Mouse (Mus musculus) MEL (cell line): ENCODE measurements around the gene Aoah. TPM values are rescaled to one million over a fixed set of nuclear protein-coding genes. Genes with fewer than 3 reads are reported as not detected.

Source experiments
- DNase-seq: peaks from one replicate; pipeline ENCODE4 v3.0.0; 2011; ENCODE audit warnings: low read depth, low spot score
- H3K27ac ChIP-seq: 2 replicates; pipeline ENCODE4 v1.5.1; 2012; ENCODE audit warnings: low read depth, mild to moderate bottlenecking, control low read depth, low read length, moderate library complexity; ENCODE audit not compliant: control insufficient read depth
- H3K27me3 ChIP-seq, 2 experiments: fragments of 150-350 bp in 1 of 2; sonication (generic) in 1 of 2; 2 replicates each; pipeline ENCODE4 v1.6.1; 2012; ENCODE audit warnings: low read length in 2 of 2, mild to moderate bottlenecking in 2 of 2, improper control_type of control experiment in 1 of 2, moderate library complexity in 1 of 2; ENCODE audit not compliant: insufficient read depth in 2 of 2, control insufficient read depth in 1 of 2
- H3K36me3 ChIP-seq, 2 experiments: 2 replicates each; pipeline ENCODE4 v1.6.1; 2012 to 2014; ENCODE audit warnings: low read length in 2 of 2, improper control_type of control experiment in 1 of 2, inconsistent platforms in 1 of 2, mild to moderate bottlenecking in 1 of 2; ENCODE audit not compliant: insufficient read depth in 2 of 2, control insufficient read depth in 1 of 2
- H3K4me1 ChIP-seq, 2 experiments: fragments of 150-350 bp in 1 of 2; sonication (generic) in 1 of 2; 2 replicates each; pipeline ENCODE4 v1.6.1; 2012; ENCODE audit warnings: low read length in 2 of 2, improper control_type of control experiment in 1 of 2, mild to moderate bottlenecking in 1 of 2; ENCODE audit not compliant: insufficient read depth in 2 of 2, control insufficient read depth in 1 of 2
- H3K4me3 ChIP-seq, 2 experiments: fragments of 150-350 bp in 1 of 2; sonication (generic) in 1 of 2; 2 replicates each; pipeline ENCODE4 v1.5.1; 2012; ENCODE audit warnings: low read depth in 2 of 2, low read length in 2 of 2, mild to moderate bottlenecking in 2 of 2, moderate library complexity in 2 of 2, control low read depth in 1 of 2, improper control_type of control experiment in 1 of 2; ENCODE audit not compliant: control insufficient read depth in 1 of 2, insufficient read depth in 1 of 2
- H3K79me2 ChIP-seq: 2 replicates; pipeline ENCODE4 v1.6.1; 2012; ENCODE audit warnings: mild to moderate bottlenecking, low read length, moderate library complexity; ENCODE audit not compliant: control insufficient read depth, poor library complexity, insufficient read depth
- H3K9ac ChIP-seq: 2 replicates; pipeline ENCODE4 v1.6.1; 2012; ENCODE audit warnings: low read depth, mild to moderate bottlenecking, control low read depth, low read length, moderate library complexity; ENCODE audit not compliant: control insufficient read depth, poor library complexity, severe bottlenecking
- H3K9me3 ChIP-seq: fragments of 150-350 bp; sonication (generic); replicated peaks from 2 replicates; pipeline ENCODE4 v1.6.1; 2012; ENCODE audit warnings: mild to moderate bottlenecking, low read length, improper control_type of control experiment, moderate library complexity; ENCODE audit not compliant: insufficient read depth
- CHD2 ChIP-seq: IDR thresholded peaks from 2 replicates; pipeline ENCODE4 v1.6.1; 2011; ENCODE audit warnings: low read length, improper control_type of control experiment
- ELF1 ChIP-seq: IDR thresholded peaks from 2 replicates; pipeline ENCODE4 v1.6.1; 2014; ENCODE audit warnings: low read depth, mild to moderate bottlenecking, inconsistent platforms, low read length, improper control_type of control experiment, moderate library complexity
- GABPA ChIP-seq: IDR thresholded peaks from 2 replicates; pipeline ENCODE4 v1.6.1; 2012; ENCODE audit warnings: low read depth, mild to moderate bottlenecking, inconsistent platforms, low read length, improper control_type of control experiment, moderate library complexity
- GATA1 ChIP-seq: IDR thresholded peaks from 2 replicates; pipeline ENCODE4 v1.6.1; 2011; ENCODE audit warnings: low read depth, low read length, improper control_type of control experiment
- JUND ChIP-seq: IDR thresholded peaks from 2 replicates; pipeline ENCODE4 v1.6.1; 2011; ENCODE audit warnings: low read depth, mild to moderate bottlenecking, improper control_type of control experiment, low read length
- KAT2A ChIP-seq: conservative IDR thresholded peaks from 2 replicates; pipeline ENCODE4 v1.6.1; 2012; ENCODE audit warnings: low read depth, low read length, improper control_type of control experiment, inconsistent platforms
- MAFK ChIP-seq: IDR thresholded peaks from 2 replicates; pipeline ENCODE4 v1.6.1; 2011; ENCODE audit warnings: low read depth, mild to moderate bottlenecking, low read length, improper control_type of control experiment, borderline replicate concordance
- MAZ ChIP-seq: IDR thresholded peaks from 2 replicates; pipeline ENCODE4 v1.6.1; 2012; ENCODE audit warnings: low read depth, mild to moderate bottlenecking, inconsistent platforms, low read length, improper control_type of control experiment
- MXI1 ChIP-seq: IDR thresholded peaks from 2 replicates; pipeline ENCODE4 v1.6.1; 2011; ENCODE audit warnings: mild to moderate bottlenecking, low read depth, low read length, improper control_type of control experiment
- POLR2A ChIP-seq, 2 experiments: IDR thresholded peaks; 2 replicates each; pipeline ENCODE4 v1.6.1; 2011 to 2012; ENCODE audit warnings: low read length in 2 of 2, mild to moderate bottlenecking in 2 of 2, control low read depth in 1 of 2, improper control_type of control experiment in 1 of 2, low read depth in 1 of 2, moderate library complexity in 1 of 2; ENCODE audit not compliant: control insufficient read depth in 1 of 2, insufficient read depth in 1 of 2, poor library complexity in 1 of 2
- RCOR1 ChIP-seq: IDR thresholded peaks from 2 replicates; pipeline ENCODE4 v1.6.1; 2012; ENCODE audit warnings: low read depth, mild to moderate bottlenecking, inconsistent platforms, low read length, improper control_type of control experiment
- SIN3A ChIP-seq: IDR thresholded peaks from 2 replicates; pipeline ENCODE4 v1.6.1; 2012; ENCODE audit warnings: low read length, improper control_type of control experiment, inconsistent platforms
- TAL1 ChIP-seq: IDR thresholded peaks from 2 replicates; pipeline ENCODE4 v1.6.1; 2012; ENCODE audit warnings: mild to moderate bottlenecking, inconsistent platforms, low read length, moderate library complexity, mixed read lengths
- TBP ChIP-seq: IDR thresholded peaks from 2 replicates; pipeline ENCODE4 v1.8.0; 2011; ENCODE audit warnings: low read depth, low read length, improper control_type of control experiment
- UBTF ChIP-seq: IDR thresholded peaks from 2 replicates; pipeline ENCODE4 v1.6.1; 2012; ENCODE audit warnings: low read depth, mild to moderate bottlenecking, inconsistent platforms, low read length, improper control_type of control experiment, moderate library complexity, borderline replicate concordance; ENCODE audit not compliant: insufficient read depth
- USF2 ChIP-seq, 2 experiments: IDR thresholded peaks; 2 replicates each; pipeline ENCODE4 v1.6.1; 2011 to 2012; ENCODE audit warnings: improper control_type of control experiment in 2 of 2, low read length in 2 of 2, borderline replicate concordance in 1 of 2, inconsistent platforms in 1 of 2, low read depth in 1 of 2, mild to moderate bottlenecking in 1 of 2; ENCODE audit not compliant: insufficient read depth in 1 of 2
- ZKSCAN1 ChIP-seq: IDR thresholded peaks from 2 replicates; pipeline ENCODE4 v1.6.1; 2012; ENCODE audit warnings: low read depth, mild to moderate bottlenecking, inconsistent platforms, low read length, improper control_type of control experiment, moderate library complexity
- ZMIZ1 ChIP-seq: IDR thresholded peaks from 2 replicates; pipeline ENCODE4 v1.6.1; 2012; ENCODE audit warnings: low read depth, mild to moderate bottlenecking, inconsistent platforms, low read length, improper control_type of control experiment, moderate library complexity
- polyA plus RNA-seq, 2 experiments: library from polyadenylated mRNA; stranded (reverse) in 1 of 2; unstranded in 1 of 2; fragments of >175 nt in 1 of 2; fragments of >200 nt in 1 of 2; gene quantifications; 2 replicates each; pipeline versions ENCODE4 v1.2.1 to v1.2.4; 2012; ENCODE audit warnings: low replicate concordance in 2 of 2, low read depth in 1 of 2; ENCODE audit not compliant: insufficient read length in 2 of 2, insufficient read depth in 1 of 2, missing spikeins in 1 of 2
- total RNA-seq: library from RNA; depleted of rRNA; stranded (reverse); fragments of 300-350 nt; gene quantifications from 2 replicates; pipeline ENCODE4 v1.2.3, GENCODE M21; 2012

The Aoah gene
- total and polyA plus RNA-seq, 3 experiments = not detected

DNA sequence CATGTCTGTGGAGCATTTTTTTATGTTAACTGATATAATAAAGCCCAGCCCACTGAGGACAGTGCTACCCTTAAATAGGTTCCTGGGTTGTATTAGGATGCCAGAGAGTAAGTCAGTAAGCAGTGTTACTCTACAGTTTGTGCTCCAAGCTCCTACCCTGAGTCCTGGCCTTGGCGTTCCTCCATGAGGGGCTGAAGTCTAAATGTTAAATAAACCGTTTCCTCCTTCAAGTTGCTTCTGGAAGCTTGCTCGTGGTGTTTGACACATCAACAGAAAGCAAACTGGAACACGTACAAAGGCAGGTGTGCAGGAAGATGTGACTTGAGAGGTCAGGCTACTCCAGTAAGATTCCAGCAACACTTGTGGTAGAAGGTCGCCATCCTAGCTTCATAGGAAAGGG, 10.3 kb upstream of the Aoah start:
- no peak overlapping the region for H3K27ac ChIP-seq
- no peaks in the 10 kb centered on the region for H3K27me3 ChIP-seq

DNA sequence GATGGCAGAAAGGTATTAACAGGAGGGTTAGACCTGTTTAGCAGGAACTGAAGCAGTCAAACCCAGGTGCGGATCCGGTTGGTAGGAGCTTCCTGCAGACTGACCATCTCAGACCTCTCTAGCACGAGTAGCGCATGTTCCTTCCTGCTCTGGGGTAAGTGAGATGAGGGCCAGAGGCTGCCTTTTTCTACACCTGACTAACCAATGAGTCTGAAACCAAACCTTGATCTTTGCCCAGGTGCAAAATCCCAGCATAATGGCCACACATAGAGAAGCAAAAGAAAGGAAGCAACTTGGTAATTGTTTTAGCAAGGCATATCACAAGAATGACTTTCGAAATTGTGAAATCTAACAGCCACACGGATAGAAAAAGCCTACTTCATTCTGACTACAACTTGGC, 9.9 kb upstream of the Aoah start:
- TF ChIP-seq TAL1 = no peak
- no peak for TF ChIP-seq ZMIZ1
- no peak for TF ChIP-seq RCOR1
- no peak for TF ChIP-seq USF2 (IDR thresholded peaks at IDR 0.05; ENCODE audit: borderline replicate concordance in 1 of 2, insufficient read depth in 1 of 2, low read depth in 1 of 2, low read length in 2 of 2)
- TF ChIP-seq CHD2 = no peak
- TF ChIP-seq SIN3A = no peak
- no peaks in the 10 kb centered on the region for H3K79me2 ChIP-seq
- H3K4me1 ChIP-seq = no peaks in the 10 kb centered on the region
- no peak overlapping the region for H3K9ac ChIP-seq
- no peak overlapping the region for H3K27ac ChIP-seq
- no peaks in the 10 kb centered on the region for H3K27me3 ChIP-seq
- DNase-seq = no peak
- H3K9me3 ChIP-seq = no peaks in the 10 kb centered on the region
- H3K4me3 ChIP-seq = no peak overlapping the region
- no peaks in the 10 kb centered on the region for H3K36me3 ChIP-seq

More for the DNA sequence above, 10.3 kb upstream of the Aoah start:
- TF ChIP-seq JUND = no peak
- Histone ChIP-seq H3K9ac (no peak overlapping the region), H3K9me3 (no peaks in the 10 kb centered on the region), H3K4me3 (no peak overlapping the region), H3K36me3 (no peaks in the 10 kb centered on the region), H3K4me1 (no peaks in the 10 kb centered on the region), H3K79me2 (no peaks in the 10 kb centered on the region)
- no peak for DNase-seq

DNA sequence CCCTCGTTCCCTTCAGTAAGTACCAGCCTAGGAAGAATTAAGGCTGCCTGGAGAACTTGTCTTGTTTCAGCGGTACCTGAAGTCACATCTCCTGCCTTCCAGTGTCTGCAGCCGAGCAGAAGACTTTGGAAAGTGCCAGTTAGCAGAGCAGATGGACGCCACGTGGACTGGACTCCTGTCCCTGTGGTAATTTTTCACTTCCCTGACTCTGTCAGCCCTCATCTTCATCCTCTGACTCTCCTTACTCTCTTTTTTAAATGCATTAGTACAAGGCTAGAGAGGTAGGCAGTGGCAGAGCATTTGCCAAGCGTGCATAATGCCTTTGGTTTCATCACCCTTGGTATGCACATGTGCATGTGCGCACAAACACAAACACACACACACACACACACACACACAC, 8.0 kb upstream of the Aoah start:
- Histone ChIP-seq H3K4me1 (no peaks in the 10 kb centered on the region), H3K36me3 (no peaks in the 10 kb centered on the region), H3K9ac (no peak overlapping the region), H3K27ac (no peak overlapping the region), H3K9me3 (no peaks in the 10 kb centered on the region), H3K79me2 (no peaks in the 10 kb centered on the region), H3K4me3 (no peak overlapping the region), H3K27me3 (no peaks in the 10 kb centered on the region)
- TF ChIP-seq ZKSCAN1 (no peak), GABPA (no peak), UBTF (no peak), JUND (no peak), GATA1 (no peak), ELF1 (no peak), KAT2A (no peak), MAZ (no peak), POLR2A (IDR thresholded peaks at IDR 0.05; ENCODE audit: control insufficient read depth in 1 of 2, insufficient read depth in 1 of 2, low read depth in 1 of 2, low read length in 2 of 2, poor library complexity in 1 of 2) (no peak), CHD2 (no peak), MAFK (no peak), MXI1 (no peak), SIN3A (no peak), TBP (no peak)
- DNase-seq = no peak
